Mouse (Mus musculus) right cerebral cortex, postnatal 14 days (tissue): ENCODE results near the gene Lmna.
A peak's percentile ranks its signal among the peaks of the same experiment; 100 is the strongest.

Source experiments
- DNase-seq: peaks from one replicate; pipeline ENCODE4 v3.0.0; 2022

Gene Lmna

DNA sequence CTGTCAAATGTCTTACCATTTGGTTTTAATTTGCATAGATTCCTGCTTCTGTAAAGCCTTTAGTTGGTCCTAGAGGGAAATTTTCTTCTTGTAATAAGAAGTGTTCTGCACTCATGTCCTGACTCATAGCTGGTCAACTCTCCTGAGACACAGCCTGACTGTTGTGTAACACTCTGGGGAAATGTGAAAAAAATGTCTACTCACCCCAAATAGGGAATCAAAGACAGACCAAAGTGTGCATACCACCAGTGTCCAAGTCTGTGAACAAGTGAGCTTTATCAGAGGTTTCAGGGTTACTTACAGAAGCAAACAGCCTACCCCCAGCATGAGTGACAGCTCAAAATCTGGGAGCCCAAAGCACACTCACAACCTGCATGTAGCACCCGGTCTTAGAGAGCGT, 44.6 kb downstream of the Lmna start:
- DNase-seq = no peak

DNA sequence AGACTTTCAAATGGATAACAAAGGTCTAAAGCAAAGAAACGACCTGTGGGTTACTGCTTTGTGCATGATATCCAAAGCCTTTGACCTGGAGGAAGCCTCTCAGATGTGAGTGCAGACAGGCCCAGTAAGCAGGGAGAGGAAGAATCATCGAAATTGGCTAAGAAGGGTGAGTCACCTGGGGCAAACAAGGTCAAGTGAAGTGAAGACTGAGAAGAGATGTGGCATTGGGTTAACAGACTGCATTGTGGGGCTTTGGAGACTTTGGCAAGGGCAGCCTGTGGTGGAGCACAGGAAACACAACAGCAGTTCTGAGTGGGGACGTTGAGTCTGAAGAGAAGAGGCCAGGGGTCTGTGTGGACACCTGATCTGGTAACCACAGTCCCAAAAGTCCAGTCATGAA, 45.3 kb downstream of the Lmna start:
- DNase-seq = no peak

DNA sequence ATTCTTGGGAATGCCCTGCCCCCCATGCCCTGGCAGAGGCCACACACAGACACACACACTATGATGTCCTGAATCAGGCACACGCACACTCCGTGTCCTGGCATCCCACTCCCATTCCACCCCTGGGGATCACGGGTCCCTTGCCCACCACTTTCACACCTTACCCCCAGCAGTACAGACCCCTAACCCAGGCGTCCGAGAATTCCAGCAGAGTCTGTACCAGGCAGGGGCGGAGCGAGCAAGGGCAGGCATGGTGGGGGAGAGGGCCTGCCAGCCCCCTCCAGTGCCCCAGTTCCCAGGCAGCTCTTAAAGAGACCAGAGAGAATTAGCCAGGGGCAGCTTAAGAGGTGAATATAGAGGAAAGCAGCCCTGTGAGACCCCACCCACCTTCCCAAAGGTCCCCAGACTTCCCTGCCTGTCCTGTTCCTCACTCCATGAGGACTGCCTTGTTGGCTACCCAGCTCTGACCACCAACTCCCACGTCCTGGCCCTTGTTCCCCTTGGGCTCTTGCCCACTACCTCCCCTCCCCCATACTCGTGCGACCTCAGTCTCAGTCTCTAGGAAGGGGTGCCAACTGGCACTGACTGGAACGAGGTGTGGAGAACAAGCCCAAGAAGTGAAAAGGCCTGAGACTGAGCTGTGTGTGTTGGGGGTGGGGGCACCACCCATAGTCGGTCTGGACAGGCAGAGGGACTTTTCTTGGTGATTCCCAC, 48.6 kb downstream of the Lmna start, which contains the start of gene Sema4a:
Gene Sema4a, minus strand, starts transcription at position 200 of the 714 bp plus-strand sequence.
- DNase-seq = peak; percentile 40

DNA sequence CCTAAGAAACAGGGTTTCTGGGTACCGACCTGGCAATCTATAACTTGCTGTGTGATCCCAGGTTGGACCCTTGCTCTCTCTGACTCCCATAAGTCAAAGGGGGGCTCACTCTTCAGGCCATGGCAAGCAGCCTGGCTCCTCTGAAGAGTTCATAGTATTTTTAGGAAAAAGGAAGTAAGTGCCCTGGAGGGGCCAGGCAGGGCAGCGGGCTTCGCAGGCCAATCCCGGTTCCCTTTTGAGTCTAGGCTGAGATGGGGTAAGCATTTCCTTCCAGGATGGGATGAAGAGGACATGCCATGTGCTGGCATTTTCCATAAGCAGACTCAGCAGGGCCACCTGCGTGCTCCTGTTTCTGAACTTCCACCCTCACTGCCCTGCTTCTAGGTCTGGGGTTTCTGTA, 49.7 kb downstream of the Lmna start:
- DNase-seq = no peak

DNA sequence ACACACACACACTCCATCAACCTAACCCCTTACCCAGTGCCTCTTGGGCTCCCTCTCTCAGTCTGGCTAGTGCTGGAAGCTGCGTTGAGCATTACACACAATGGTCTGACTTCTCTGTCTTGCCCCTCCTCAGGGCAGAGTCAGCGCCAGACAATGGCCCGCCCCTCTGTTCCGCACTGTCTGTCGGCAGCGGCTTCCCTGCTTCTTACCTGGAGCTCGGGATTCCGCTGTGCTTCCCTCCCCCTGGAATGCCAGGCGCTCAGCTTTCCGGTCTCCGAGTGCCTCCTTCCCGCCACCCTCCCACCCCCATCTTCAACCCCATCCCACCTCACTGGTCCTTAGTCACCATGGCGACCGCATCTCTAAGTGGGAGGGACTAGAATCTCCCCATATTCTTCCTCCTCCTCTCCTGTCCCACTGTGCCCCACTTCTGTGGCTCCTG, 51.0 kb downstream of the Lmna start:
- DNase-seq = peak; percentile 50

DNA sequence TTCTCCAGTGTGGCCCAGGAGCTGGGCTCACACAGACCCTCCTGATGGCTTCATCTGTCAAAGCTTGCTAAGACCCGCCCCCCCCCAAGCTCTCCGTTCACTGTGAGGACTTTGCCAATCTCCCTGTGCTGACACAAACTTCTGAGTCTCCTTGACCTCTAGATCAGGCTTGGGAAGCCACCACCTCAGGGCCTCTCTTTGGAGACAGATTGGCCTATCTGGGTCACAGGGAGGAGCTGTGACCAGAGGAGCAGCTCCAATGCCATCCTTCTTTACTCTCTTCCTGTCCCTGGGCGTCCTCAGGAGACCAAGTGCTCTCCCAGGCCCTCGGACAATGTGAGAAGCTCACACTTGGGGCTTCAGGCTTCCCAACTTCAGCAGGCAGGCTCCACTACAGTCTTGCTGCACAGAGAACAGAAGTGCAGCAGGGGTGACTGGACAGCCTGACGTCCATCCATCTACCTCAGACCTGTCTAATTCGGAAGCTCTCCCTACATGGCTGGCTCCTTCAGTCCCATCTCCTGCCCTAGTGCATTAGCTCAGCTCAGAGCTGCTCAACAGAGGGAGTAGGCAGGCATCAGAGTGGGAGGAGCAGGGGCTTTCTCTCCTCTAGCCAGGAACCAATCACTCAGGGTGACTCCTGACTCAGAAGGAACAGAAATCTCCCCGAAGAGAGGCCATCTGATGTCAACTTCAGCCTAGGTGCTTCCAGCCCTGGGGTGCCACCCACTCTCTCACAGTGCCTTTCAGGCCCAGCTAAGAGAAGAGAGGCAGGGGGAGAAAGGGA, 52.8 kb downstream of the Lmna start:
- no peak for DNase-seq

DNA sequence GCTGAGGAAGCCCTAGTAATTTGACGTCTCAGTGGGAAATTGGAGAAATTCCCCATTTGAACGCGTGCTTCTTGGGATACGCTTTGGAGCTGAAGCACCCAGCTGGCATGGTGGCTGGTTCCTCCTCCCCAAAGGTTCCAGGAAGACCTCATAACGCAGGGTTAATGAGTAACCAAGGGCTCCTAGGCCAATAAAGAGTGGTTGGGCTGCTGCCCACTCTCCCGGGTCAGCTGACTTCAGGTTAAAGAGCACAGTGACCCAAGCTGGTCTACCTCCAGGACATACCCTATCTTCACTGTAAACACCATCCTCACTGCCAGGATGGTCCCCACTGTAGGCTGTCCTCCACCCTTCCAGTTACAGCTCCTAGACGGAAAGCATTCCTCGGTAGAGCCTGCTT, 53.4 kb downstream of the Lmna start:
- no peak for DNase-seq

DNA sequence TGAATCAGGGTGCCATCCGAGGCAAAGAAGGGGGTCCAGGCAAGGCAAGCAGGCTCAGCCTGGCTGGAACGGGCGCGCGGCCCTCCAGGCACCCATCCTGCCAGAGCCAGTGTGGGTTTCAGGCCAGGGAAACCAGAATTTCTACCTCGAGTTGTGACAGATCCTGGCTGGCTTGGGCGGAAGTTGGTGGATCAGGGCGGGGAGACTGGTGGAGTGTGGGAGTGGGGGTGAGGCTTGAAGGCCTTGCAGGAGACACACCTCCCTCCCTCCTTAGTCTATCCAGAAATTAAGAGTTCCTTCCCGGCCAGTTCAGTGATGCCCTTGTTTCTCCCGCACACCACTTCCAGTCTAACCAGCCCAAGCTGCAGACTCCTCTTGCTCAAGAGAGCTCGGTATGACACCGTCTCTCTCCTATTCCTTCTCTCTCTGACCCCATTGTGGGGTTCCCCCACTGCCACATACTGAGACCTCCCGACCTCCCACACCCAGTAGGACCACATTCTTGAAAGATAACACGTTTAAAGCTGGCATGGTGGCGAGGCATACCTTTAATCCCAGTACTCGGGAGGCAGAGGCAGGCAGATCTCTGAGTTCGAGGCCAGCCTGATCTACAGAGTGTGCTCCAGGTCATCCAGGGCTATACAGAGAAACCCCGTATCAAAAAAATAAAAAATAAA, 54.0 kb downstream of the Lmna start:
- DNase-seq = no peak

DNA sequence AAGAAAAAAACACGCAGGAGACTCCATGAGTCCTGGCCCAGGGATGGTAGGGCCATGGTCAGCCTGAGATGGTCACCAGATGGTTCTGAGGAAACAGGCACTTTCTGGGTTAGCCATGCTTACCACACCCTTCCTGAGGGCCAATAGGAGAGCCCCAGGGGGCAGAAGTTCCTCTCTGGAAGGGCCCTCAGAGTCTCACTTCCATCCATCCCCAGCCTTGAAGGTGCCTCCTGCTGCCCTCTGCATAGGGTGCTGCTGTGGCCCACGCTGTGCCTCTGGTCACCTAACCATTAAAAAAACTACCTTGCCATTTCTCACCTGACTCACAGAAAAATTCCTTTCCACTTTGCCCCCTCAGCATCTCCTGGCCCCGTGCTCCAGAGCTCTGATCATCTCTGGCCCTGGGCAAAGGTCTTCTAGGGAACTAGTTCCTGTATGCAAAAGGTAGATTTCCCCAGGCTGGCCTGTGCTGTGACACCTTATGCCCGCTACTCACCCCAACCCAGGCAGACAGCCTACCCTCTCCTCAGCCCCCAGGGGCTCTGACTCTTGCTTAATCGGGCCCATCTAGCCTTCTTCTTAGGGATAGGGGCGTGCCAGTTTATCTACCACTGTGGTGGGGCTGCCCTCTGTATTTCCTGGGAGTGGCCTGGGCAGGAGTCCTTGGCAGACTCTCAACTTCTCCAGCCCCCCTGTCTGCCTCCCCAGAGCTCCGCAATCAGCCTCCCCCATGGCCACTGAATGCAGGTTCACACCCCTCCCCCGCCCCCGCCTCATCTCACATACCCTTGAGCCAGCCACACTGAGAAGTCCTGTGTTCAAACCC, 54.8 kb downstream of the Lmna start:
- DNase-seq = no peak

DNA sequence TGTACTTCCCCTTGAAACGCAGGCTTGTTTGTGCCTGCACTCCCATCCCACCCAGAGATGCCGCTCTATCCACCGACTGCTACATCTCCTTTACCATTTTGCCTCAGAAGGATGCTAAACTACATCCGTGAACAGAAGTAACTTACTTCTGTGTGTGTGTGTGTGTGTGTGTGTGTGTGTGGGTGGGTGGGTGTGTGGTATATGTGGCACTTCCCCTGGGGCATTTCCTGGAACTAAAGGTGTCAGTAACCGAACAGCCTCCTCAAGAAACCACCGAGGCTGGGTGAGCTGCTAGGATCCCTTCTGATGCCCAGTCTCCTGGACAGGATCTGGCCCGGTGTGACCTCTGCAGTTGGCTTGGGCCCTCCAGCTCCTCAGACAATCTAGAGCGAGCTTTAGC, 55.8 kb downstream of the Lmna start:
- no peak for DNase-seq

DNA sequence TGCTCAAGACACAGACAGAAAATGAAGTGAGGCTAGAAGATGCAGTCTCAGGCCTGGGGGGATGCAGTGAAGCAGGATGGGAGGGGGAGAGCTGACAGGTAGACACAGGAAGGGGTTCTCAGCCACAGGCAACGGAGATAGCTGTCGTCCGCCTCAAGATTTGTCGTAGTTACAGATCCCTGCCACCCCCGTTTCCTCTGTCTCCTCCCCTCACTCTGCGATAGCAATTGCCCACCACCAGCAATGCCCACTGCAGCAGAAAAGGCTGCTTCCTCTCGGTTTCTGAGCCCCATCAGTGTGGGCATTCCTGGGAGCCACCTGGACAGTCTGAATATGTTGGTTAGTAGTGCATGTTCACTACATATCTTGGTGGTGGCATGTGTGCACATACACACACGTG, 56.4 kb downstream of the Lmna start:
- DNase-seq = no peak

DNA sequence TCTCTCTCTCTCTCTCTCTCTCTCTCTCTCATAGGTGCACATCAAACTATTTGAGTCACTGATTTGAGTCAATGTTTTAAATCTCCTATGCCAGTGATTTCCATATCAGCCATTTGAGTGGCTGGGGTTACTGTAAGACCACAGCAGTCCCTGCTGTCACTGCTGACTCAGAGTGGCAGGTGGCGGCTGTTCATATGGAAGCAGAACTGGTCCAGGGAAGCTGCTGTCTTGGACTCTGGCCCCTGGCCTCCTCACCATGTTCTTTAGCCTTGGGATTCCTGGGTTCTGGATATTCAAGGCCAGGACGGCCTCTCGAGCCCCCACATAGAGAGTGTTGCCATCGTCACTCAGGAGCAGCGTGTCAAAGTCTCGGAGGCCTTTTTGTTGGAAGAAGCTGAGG, 57.0 kb downstream of the Lmna start:
- no peak for DNase-seq

DNA sequence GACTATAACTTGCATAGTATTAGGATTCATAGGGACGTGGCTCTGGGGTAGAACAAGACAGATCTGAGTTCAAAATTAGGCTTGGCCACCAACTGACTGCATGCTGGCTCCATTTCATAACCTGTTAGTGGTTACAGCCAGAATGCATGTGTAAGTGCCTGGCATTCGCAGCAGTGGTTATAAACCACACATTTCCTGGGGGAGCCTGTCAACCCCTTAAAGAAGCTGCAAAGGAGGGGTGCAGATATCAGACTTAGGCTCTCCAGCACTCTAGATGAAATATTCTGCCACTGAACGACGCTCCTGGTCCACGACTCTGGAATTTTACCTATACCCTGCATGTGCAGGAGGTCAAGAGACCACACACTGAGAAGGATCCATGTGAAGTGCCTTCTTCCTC, 57.5 kb downstream of the Lmna start:
- no peak for DNase-seq

DNA sequence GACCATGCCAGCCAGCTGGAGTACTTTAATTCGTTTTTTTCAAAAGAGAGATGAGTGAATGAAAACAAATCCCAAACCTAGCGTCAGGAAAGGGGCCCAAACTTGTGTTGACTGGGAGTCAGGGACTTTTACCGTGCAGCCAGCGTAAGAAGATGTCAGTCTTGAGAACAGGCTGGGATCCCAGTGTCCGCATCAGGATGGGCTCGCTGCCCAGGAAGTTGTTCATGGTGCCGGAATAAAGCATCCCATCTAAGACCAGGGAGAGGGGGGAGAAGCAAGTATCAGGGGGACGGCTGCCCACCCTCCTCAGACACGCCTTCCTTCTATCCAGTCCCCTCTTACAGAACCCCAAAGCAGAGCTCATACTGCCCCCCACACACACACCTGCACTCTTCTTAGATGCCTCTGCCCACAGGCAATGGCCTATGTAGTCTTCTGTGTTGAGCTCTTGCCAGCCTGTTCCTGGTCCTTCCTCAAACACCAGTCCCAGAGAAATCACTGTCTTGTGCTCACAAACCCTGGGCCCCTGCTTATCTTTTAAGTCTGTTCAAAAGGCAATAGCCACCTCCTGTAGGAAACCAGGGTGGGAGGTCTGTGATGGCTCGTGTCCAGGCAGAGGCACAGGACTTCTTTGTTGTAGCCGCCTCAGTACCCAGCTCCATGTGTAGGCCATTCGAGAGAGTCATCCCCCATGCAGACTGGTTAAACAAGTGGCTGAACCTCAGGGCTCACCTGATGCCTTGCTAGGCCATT, 59.2 kb downstream of the Lmna start:
- DNase-seq = no peak

DNA sequence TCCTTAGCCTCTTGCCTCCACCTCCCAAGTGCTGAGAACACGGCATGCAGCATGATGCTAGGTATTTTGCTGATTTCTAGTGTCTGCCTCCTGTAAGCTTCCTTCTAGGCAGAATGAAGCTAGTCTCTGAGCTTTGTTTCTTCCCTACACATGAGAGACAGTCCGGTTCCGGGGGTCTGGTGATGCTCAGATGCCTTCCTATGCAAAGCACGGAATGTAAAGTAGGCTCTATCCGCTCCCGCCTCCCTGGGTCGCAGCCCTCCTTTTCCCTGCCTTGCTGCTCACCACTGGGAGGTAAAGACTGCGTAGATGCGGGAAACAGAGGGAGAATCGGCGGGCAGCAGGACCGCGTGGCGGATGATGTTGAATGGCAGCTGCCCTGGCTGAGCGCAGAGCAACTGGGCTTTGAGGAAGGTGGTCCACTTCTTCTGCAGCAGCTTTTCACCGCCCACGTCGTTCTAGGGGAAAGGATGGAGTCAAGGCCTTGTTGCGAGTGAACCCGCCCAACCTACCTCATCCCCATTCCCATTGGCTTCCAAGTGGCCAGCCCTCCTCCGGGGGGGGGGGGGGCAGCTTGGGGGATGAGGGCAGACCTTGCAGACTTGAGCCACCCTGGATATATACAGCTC, 60.2 kb downstream of the Lmna start:
- no peak for DNase-seq

DNA sequence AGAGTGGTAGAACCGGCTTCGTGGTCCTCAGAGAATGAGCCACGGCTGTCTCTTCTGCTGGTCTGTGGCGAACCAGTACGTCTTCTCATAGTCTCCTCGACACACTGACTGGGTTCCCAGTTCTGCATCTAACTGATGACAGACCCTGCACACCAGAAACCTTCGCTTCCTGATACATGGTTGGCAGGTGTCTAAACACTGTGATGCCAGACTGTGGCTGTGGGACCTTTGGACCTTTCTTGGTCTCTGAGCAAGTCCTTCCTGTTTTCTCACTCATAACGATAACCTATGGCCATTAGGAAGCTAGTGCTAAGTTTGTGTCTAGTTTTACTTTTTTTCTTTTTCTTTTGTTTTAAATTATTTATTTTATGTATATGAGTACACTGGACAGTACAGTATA, 61.3 kb downstream of the Lmna start:
- no peak for DNase-seq

DNA sequence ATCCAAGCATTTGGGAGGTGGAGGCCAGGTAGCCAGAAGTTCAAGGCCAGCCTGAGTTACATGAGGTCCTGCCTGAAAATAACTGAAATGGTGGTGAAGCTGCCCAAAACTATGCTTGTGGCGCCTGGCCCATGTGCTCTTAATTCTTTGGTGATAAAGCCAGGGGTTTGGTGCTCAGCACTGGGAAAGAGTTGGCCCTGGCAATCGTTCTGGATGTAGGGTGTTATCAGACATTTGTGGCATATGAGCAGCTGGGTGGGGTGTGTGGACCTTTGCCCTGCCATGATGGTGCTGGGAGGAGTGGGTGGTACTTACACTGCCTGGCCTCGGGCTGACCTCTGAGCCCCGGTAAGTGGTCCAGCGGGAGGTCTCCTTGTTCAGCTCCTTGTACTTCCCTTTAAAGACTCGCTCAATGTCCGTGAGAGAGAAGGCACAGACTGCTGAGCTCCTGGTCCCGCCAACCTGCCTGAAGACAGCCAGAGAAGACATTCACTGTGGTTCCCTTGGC, 62.0 kb downstream of the Lmna start:
- no peak for DNase-seq

DNA sequence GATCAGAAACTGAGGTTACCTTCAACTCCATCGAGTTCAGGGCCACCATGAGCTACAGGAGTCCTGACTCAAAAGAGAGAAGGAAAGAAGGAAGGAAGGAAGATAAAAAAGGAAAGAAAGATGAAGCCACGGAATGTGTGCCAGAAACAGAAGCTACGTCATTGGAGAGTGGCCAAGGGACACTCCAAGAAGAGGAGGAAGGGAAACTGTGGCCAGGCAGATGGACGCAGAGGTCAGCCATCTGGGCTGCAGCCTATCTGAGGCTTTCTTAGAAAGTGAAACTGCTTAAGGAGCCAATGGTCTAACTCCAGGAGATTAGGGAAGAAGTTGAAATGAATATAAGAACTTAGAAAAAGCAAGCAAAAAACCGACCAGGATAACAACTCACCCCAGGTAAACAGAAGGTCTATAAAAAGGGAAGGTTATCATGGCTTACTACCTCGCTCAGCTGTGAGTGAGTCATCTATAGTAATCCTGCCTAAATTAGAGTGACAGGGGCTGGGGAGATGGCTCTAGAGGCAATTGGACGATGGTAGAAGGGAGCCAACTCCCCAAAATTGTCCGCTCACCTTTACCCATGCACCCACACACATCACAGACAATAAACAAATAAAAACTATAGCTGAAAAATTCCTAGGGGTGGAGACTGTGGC, 63.2 kb downstream of the Lmna start:
- no peak for DNase-seq

DNA sequence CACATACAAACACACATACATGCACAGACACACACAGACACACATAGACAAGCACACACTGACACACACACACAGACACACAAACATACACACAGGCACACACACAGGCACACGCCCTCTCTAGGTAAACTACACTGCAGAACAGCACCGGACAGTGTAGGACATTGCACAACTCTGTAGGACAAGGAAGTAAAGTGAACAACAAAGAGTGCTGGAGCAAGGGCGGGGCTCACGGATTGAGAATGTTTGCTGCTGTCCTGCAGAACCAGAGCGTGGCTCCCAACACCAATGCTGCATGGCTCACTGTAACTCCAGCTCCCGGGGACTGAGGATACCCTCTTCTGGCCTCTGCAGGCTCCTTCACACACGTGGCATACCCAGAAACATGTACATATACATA, 66.9 kb downstream of the Lmna start:
- no peak for DNase-seq

DNA sequence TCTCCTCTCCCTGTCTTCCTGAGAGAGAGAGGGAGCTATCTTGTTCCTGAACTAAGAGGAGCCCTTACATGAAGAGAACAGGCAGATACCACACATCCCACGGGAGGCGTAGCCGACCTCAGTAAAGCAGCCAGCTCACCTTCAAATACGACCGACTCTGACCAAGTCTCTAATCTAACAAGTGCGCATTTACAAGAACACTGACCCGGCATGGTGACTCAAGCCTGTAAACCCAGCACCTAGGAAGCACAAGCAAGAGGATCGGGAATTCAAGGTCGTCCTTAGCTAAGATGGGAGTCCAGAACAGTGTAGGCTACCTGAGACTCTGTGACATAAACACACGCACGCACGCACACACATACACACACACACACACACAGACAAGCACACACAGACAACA, 67.3 kb downstream of the Lmna start:
- no peak for DNase-seq
